Mouse (Mus musculus): ENCODE data around the gene Mef2d.
"Not testable (repeated sequence)": the region's sequence is repeated elsewhere in the genome, so short reads cannot be mapped to it uniquely, and the experiment has no call there.

Gene Mef2d

GRCm38 (mm10) chr3:88150999-88151364, 8.8 kb downstream of the Mef2d start:
- no peak for DNase-seq

- DNase-seq, result peak in 1 of 2 experiments; percentile 39
These were observed 9.9 kb downstream of the Mef2d start for GRCm38 (mm10) chr3:88152056-88152455.

GRCm38 (mm10) chr3:88153290-88154011, 11.3 kb downstream of the Mef2d start:
- DNase-seq, result no peak

GRCm38 (mm10) chr3:88154236-88154635, 12.1 kb downstream of the Mef2d start:
- no peak for DNase-seq

GRCm38 (mm10) chr3:88156817-88157216, 14.6 kb downstream of the Mef2d start:
- no peak for DNase-seq

GRCm38 (mm10) chr3:88157771-88158597, 15.8 kb downstream of the Mef2d start:
- peak in 1 of 2 experiments; percentile 70 for DNase-seq

GRCm38 (mm10) chr3:88158991-88159390, 16.8 kb downstream of the Mef2d start:
- DNase-seq, result no peak

GRCm38 (mm10) chr3:88160856-88161255, 18.7 kb downstream of the Mef2d start:
- DNase-seq, result peak in 1 of 2 experiments; percentile 1

GRCm38 (mm10) chr3:88162259-88162658, 20.1 kb downstream of the Mef2d start:
- DNase-seq, result peak in 1 of 2 experiments; percentile 30

- DNase-seq, result no peak
These were observed 20.6 kb downstream of the Mef2d start for GRCm38 (mm10) chr3:88162811-88163210.

- DNase-seq, result no peak
These were observed 21.7 kb downstream of the Mef2d start for GRCm38 (mm10) chr3:88163847-88164246.

- no peak for DNase-seq
These were observed 22.1 kb downstream of the Mef2d start for GRCm38 (mm10) chr3:88164263-88164662.

GRCm38 (mm10) chr3:88166056-88166455, 23.9 kb downstream of the Mef2d start:
- DNase-seq, result peak; percentile 61 to 66

- DNase-seq, result no peak
These were observed 28.2 kb downstream of the Mef2d start for GRCm38 (mm10) chr3:88170361-88170760.

- DNase-seq, result no peak
These were observed 30.3 kb downstream of the Mef2d start for GRCm38 (mm10) chr3:88172440-88172839.

GRCm38 (mm10) chr3:88173375-88173774, 31.2 kb downstream of the Mef2d start:
- peak; percentile 66 to 82 for DNase-seq

GRCm38 (mm10) chr3:88174894-88175293, 32.7 kb downstream of the Mef2d start:
- no peak for DNase-seq

- DNase-seq, result peak in 1 of 2 experiments; percentile 11
These were observed 34.9 kb downstream of the Mef2d start for GRCm38 (mm10) chr3:88177106-88177505.

GRCm38 (mm10) chr3:88177562-88178345, 35.6 kb downstream of the Mef2d start:
- peak; percentile 100 for DNase-seq

- DNase-seq, result not testable (repeated sequence)
These were observed 36.2 kb downstream of the Mef2d start for GRCm38 (mm10) chr3:88178346-88178733.

- DNase-seq, result no peak
These were observed 36.8 kb downstream of the Mef2d start for GRCm38 (mm10) chr3:88178986-88179385.

- DNase-seq, result no peak
These were observed 39.2 kb downstream of the Mef2d start for GRCm38 (mm10) chr3:88181374-88181773.

- DNase-seq, result no peak
These were observed 44.3 kb downstream of the Mef2d start for GRCm38 (mm10) chr3:88186424-88186823.

Data from kidney, postnatal 36 days (tissue).